Mouse (Mus musculus): Measurements from ENCODE around the gene Plk5. TPM values are rescaled to one million over a fixed set of nuclear protein-coding genes. Genes with fewer than 3 reads are reported as not detected.

The Plk5 gene
- polyA plus RNA-seq, 1 experiment from 2014 or later, result 1.2 TPM

DNA sequence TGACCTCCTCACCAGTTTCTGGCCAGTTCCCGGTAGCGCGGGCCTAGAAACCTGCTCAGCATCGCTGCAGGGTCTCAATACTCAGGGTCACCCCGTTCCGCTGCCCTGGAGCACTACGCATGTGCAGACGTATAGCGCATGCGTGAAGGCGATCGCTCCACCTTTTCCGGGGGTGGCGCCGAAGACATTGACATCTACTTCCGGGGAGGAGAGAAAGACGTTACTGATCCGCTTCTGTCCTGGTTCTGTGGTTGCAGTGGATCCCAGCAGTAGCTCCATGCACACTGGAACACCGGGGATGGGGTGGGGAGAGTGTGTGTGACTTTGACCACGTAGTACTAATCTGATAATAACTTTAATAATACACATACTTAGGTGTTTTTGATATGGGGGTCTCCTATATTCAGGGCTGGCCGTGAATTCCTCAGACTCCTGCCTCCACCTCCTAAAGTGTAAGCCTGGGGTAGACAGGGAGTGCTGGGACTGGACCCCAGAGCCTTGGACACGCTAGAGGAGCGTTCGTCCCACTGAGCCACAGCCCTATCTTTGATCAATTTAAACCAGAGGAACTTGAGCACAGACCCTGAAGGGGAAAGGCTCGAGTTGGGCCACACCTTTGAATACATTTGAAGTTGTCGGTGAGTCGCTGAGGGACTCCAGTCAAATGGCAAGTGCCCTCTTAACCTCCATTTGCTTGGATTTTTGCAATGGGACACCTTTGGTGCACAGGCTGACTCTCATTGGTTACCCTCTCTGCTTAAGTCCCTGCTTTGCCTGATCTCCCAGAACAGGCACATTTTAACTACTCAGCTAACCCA, 50.6 kb downstream of the Plk5 start, which contains the start of gene Uqcr11:
Gene Uqcr11 (minus strand): TSS at position 147 of the 818 bp plus-strand sequence.
- Histone ChIP-seq H3K9ac (ENCODE audit: low read length) (peak within 1 kb of the TSS; percentile 76), H3K9me3 (replicated peaks; ENCODE audit: control insufficient read depth, low read length) (no peaks in the 10 kb centered on the region), H3K27ac (ENCODE audit: low read depth, low read length) (peak within 1 kb of the TSS; percentile 35; the same call in 1 of the 2 replicates), H3K4me2 (ENCODE audit: low read length) (peak within 1 kb of the TSS; percentile 62), H3K4me3 (ENCODE audit: low read depth, low read length) (peak within 1 kb of the TSS; percentile 76), H3K4me1 (ENCODE audit: control insufficient read depth, insufficient read depth, low read length) (peaks cover 16% of the 10 kb centered on the region), H3K36me3 (ENCODE audit: control insufficient read depth, insufficient read depth, low read length) (peaks cover 51% of the 10 kb centered on the region), H3K27me3 (replicated peaks; ENCODE audit: control insufficient read depth, insufficient read depth, low read length) (no peaks in the 10 kb centered on the region)
- peak; percentile 96 for DNase-seq (ENCODE audit: low spot score)
- 3% methylated on average over 27 of the region's 27 CpGs for WGBS
- peak; percentile 86 for ATAC-seq

DNA sequence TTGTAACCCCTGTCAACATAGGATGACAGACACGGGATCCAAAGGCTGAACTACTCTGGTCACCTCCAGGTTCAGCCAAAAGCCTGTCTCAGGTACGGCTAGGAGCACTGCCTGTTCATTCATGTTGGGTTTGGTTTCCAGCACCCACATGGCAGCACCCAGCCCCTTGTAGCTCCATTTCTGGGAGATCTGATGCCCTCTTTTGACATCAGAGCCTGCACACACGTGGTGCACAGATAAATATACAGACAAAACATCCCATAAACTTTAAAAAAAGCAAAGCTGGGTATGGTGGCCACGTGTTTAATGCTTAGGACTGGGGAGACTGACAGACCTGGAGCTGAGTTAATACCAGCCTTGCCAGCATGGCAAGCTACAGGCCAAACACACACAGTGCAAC, 51.7 kb downstream of the Plk5 start:
- Histone ChIP-seq H3K9me3 (replicated peaks; ENCODE audit: control insufficient read depth, low read length) (no peaks in the 10 kb centered on the region), H3K9ac (ENCODE audit: low read length) (no peak overlapping the region), H3K27me3 (replicated peaks; ENCODE audit: control insufficient read depth, insufficient read depth, low read length) (no peaks in the 10 kb centered on the region), H3K36me3 (ENCODE audit: control insufficient read depth, insufficient read depth, low read length) (peaks cover 53% of the 10 kb centered on the region), H3K4me3 (ENCODE audit: low read depth, low read length) (no peak overlapping the region), H3K4me2 (ENCODE audit: low read length) (no peak overlapping the region), H3K27ac (ENCODE audit: low read depth, low read length) (no peak overlapping the region), H3K4me1 (ENCODE audit: control insufficient read depth, insufficient read depth, low read length) (peaks cover 16% of the 10 kb centered on the region)
- whole genome bisulfite sequencing, result 52% methylated on average over 4 of the region's 4 CpGs
- DNase-seq (ENCODE audit: low spot score), result no peak
- no peak for ATAC-seq

DNA sequence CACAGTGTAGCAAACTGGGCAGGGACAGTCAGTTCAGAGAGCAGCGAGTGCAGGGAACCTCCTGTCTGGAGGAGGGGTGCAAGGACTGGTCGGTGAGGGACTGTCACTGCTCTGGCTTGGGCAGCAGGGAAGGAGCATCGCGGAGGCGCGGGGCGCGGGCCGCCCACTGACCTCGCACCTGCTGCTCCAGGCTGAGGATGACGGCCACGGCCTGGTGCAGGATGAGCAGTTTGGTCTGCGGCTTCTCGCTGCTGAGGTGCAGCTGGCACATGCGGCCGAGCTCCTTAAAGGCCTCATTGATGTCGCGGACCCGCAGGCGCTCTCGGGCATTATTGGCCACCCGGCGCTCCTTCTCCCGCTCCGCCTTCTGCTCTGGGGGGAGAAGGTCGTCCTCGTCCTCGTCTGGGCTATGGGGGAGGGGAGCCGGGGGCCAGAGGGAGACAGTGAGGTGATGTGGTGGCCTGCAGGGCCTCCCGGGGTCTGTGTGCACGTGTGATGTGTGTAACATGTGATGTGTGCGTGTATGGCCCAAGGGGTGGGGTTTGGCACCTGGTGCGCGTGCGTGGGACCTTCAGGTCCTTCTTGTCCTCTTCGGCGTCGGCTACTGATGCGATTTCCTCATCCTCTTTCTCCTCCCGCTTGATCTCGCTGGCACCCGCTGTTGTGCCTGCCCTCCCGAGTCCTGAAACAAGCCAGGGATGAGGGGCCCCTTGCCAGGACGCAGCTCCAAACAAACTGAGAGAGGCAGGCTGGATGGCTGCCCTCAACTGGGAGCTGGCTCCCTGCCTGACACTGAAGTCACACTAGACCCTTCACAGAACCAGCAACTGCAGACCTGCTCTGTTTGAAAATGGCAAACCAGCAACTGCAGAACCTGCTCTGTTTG, 56.6 kb downstream of the Plk5 start:
- ATAC-seq (no peak; the same call in 1 of the 2 replicates), DNase-seq (ENCODE audit: low spot score) (peak; percentile 77)
- Histone ChIP-seq H3K9ac (ENCODE audit: low read length) (0 out of 2 replicates have a peak overlapping the region, but pooled peaks have one; percentile 5), H3K4me2 (ENCODE audit: low read length) (no peak overlapping the region), H3K36me3 (ENCODE audit: control insufficient read depth, insufficient read depth, low read length) (peaks cover 89% of the 10 kb centered on the region), H3K4me1 (ENCODE audit: control insufficient read depth, insufficient read depth, low read length) (no peaks in the 10 kb centered on the region), H3K27ac (ENCODE audit: low read depth, low read length) (peak overlapping the region; percentile 41; the same call in 1 of the 2 replicates), H3K4me3 (ENCODE audit: low read depth, low read length) (no peak overlapping the region), H3K27me3 (replicated peaks; ENCODE audit: control insufficient read depth, insufficient read depth, low read length) (no peaks in the 10 kb centered on the region), H3K9me3 (replicated peaks; ENCODE audit: control insufficient read depth, low read length) (no peaks in the 10 kb centered on the region)
- 77% methylated on average over 44 of the region's 44 CpGs for WGBS

Small RNAs within 50 kb of the gene (microRNA-seq; reads per million reads assigned to microRNA genes)
- not detected for gene Gm22721

Other genes starting within 250 kb of the Plk5 start
- gene Stk11, start 240.7 kb upstream of the Plk5 start, polyA plus RNA-seq (2014; fragmentation: Nextera tagmentation; extraction: Ambion mirVana), result 25.5 and 27.7 TPM in 2 replicates
- 412 and 467 TPM in 2 replicates for gene Atp5d, start 217.8 kb upstream of the Plk5 start, polyA plus RNA-seq (2014; fragmentation: Nextera tagmentation; extraction: Ambion mirVana)
- 41.0 and 42.4 TPM in 2 replicates for gene Cbarp, start 215.6 kb upstream of the Plk5 start, polyA plus RNA-seq (2014; fragmentation: Nextera tagmentation; extraction: Ambion mirVana)
- 67.0 and 73.6 TPM in 2 replicates for gene Midn, start 208.2 kb upstream of the Plk5 start, polyA plus RNA-seq (2014; fragmentation: Nextera tagmentation; extraction: Ambion mirVana)
- 239 and 266 TPM in 2 replicates for gene Cirbp, start 190.5 kb upstream of the Plk5 start, polyA plus RNA-seq (2014; fragmentation: Nextera tagmentation; extraction: Ambion mirVana)
- gene 1600002K03Rik, start 183.5 kb upstream of the Plk5 start, polyA plus RNA-seq (2014; fragmentation: Nextera tagmentation; extraction: Ambion mirVana), result 7.2 and 9.0 TPM in 2 replicates
- gene Efna2, start 177.0 kb upstream of the Plk5 start, polyA plus RNA-seq (2014; fragmentation: Nextera tagmentation; extraction: Ambion mirVana), result 14.5 and 20.6 TPM in 2 replicates
- 39.6 and 42.4 TPM in 2 replicates for gene Mum1, start 130.0 kb upstream of the Plk5 start, polyA plus RNA-seq (2014; fragmentation: Nextera tagmentation; extraction: Ambion mirVana)
- gene Ndufs7, start 107.3 kb upstream of the Plk5 start, polyA plus RNA-seq (2014; fragmentation: Nextera tagmentation; extraction: Ambion mirVana), result 269 and 351 TPM in 2 replicates
- gene Gamt, start 95.4 kb upstream of the Plk5 start, polyA plus RNA-seq (2014; fragmentation: Nextera tagmentation; extraction: Ambion mirVana), result 18.7 and 21.0 TPM in 2 replicates
- 44.5 and 46.0 TPM in 2 replicates for gene Dazap1, start 95.0 kb upstream of the Plk5 start, polyA plus RNA-seq (2014; fragmentation: Nextera tagmentation; extraction: Ambion mirVana)
- gene Rps15, start 64.0 kb upstream of the Plk5 start, polyA plus RNA-seq (2014; fragmentation: Nextera tagmentation; extraction: Ambion mirVana), result 694 and 922 TPM in 2 replicates
- 154 and 213 TPM in 2 replicates for gene Apc2, start 60.5 kb upstream of the Plk5 start, polyA plus RNA-seq (2014; fragmentation: Nextera tagmentation; extraction: Ambion mirVana)
- 39.2 and 40.8 TPM in 2 replicates for gene 2310011J03Rik, start 35.9 kb upstream of the Plk5 start, polyA plus RNA-seq (2014; fragmentation: Nextera tagmentation; extraction: Ambion mirVana)
- 1.6 and 2.4 TPM in 2 replicates for gene Pcsk4, start 27.0 kb upstream of the Plk5 start, polyA plus RNA-seq (2014; fragmentation: Nextera tagmentation; extraction: Ambion mirVana)
- gene Reep6, start 26.5 kb upstream of the Plk5 start, polyA plus RNA-seq (2014; fragmentation: Nextera tagmentation; extraction: Ambion mirVana), result 2.3 and 2.7 TPM in 2 replicates
- 0.48 and 0.52 TPM in 2 replicates for gene Adamtsl5, start 8.0 kb upstream of the Plk5 start, polyA plus RNA-seq (2014; fragmentation: Nextera tagmentation; extraction: Ambion mirVana)
- 16.9 and 17.8 TPM in 2 replicates for gene Mex3d, start 31.2 kb downstream of the Plk5 start, polyA plus RNA-seq (2014; fragmentation: Nextera tagmentation; extraction: Ambion mirVana)
- 216 and 221 TPM in 2 replicates for gene Mbd3, start 43.1 kb downstream of the Plk5 start, polyA plus RNA-seq (2014; fragmentation: Nextera tagmentation; extraction: Ambion mirVana)
- gene Uqcr11, start 50.4 kb downstream of the Plk5 start, polyA plus RNA-seq (2014; fragmentation: Nextera tagmentation; extraction: Ambion mirVana), result 628 and 893 TPM in 2 replicates
- 64.4 and 73.5 TPM in 2 replicates for gene Tcf3, start 77.2 kb downstream of the Plk5 start, polyA plus RNA-seq (2014; fragmentation: Nextera tagmentation; extraction: Ambion mirVana)
- gene Onecut3, start 138.4 kb downstream of the Plk5 start, polyA plus RNA-seq (2014; fragmentation: Nextera tagmentation; extraction: Ambion mirVana), result 0.28 and 0.34 TPM in 2 replicates
- 0.30 and 0.33 TPM in 2 replicates for gene Atp8b3, start 182.7 kb downstream of the Plk5 start, polyA plus RNA-seq (2014; fragmentation: Nextera tagmentation; extraction: Ambion mirVana)
- gene Rexo1, start 205.1 kb downstream of the Plk5 start, polyA plus RNA-seq (2014; fragmentation: Nextera tagmentation; extraction: Ambion mirVana), result 22.3 and 28.8 TPM in 2 replicates
- 6.2 and 6.6 TPM in 2 replicates for gene Klf16, start 220.9 kb downstream of the Plk5 start, polyA plus RNA-seq (2014; fragmentation: Nextera tagmentation; extraction: Ambion mirVana)
- 118 and 126 TPM in 2 replicates for gene Abhd17a, start 233.9 kb downstream of the Plk5 start, polyA plus RNA-seq (2014; fragmentation: Nextera tagmentation; extraction: Ambion mirVana)
- 57.7 and 61.9 TPM in 2 replicates for gene Scamp4, start 246.4 kb downstream of the Plk5 start, polyA plus RNA-seq (2014; fragmentation: Nextera tagmentation; extraction: Ambion mirVana)
- gene Adat3, start 246.4 kb downstream of the Plk5 start, polyA plus RNA-seq (2014; fragmentation: Nextera tagmentation; extraction: Ambion mirVana), result 3.6 and 7.4 TPM in 2 replicates
- gene Gm49322, start 249.6 kb downstream of the Plk5 start, polyA plus RNA-seq (2014; fragmentation: Nextera tagmentation; extraction: Ambion mirVana), result 1.1 and 1.6 TPM in 2 replicates